Mouse (Mus musculus): ENCODE data around the gene Cand1.

GRCm38 (mm10) chr10:119272536-119272935 is 32.7 kb upstream of the Cand1 start:
- no peak for TF ChIP-seq POLR2A (IDR thresholded peaks at IDR 0.05; ENCODE audit: insufficient read depth, low read depth, low read length)
- no peak for TF ChIP-seq CTCF (IDR thresholded peaks at IDR 0.05)
- no peak for TF ChIP-seq EP300 (IDR thresholded peaks at IDR 0.05; ENCODE audit: insufficient read depth, low read depth, low read length)

All from heart, adult 2 months (tissue).